Mouse (Mus musculus): ENCODE data around the gene Nfic. TPM values are rescaled to one million over a fixed set of nuclear protein-coding genes. Genes with fewer than 3 reads are reported as not detected.

Gene Nfic
- polyA plus RNA-seq, 1 experiment, result 10.5 TPM

DNA sequence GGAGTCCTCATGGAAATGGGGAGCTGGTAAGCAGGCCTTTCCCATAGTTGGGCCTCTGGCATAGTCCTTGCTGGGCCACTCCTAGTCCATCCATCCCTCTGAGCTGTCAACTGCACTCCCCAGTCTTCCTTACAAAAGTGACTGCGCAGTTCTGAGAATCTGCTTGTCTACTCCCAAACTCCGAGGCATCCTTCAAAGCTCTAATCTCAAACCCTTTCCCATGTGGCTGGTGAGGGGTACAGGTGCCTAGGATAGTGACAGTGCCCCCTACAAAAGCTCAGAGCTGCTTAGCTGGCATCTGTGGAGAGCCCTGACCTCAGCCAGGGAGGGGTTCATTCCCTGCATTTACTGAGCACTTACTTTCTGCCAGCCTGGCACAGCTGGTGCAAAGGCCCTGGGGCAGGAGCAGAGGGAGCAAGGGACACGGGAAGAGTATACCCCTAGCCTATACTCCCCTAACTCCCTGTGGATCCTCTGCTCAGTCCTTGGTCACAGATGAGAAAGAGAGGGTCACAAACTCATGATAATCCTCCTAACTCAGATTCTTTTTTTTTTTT is 32.7 kb downstream of the Nfic start:
- WGBS, result 80% methylated on average over 3 of the region's 3 CpGs
- no peak for DNase-seq (ENCODE audit: low read depth, low spot score)

- DNase-seq (ENCODE audit: low read depth, low spot score), result no peak
- 73% methylated on average over 6 of the region's 6 CpGs for WGBS
Observed at GRCm38 (mm10) chr10:81422191-81422590, 33.2 kb downstream of the Nfic start.

DNA sequence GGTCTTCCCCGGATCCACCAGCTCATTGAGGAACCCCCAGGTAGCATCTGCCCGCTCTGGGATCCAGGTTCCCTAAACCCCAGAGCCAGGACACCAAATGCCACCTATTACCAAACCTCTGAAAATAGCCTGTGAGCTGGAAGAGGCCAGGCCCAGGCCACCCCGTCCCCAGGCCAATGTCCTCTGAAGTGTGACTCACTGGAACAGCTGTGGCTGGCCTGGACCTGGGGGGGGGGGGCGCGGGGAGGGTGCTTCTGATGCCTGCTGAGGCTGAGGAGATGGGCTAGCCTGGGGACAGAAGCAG is 33.7 kb downstream of the Nfic start:
- WGBS, result 74% methylated on average over 5 of the region's 5 CpGs
- DNase-seq (ENCODE audit: low read depth, low spot score), result no peak

DNA sequence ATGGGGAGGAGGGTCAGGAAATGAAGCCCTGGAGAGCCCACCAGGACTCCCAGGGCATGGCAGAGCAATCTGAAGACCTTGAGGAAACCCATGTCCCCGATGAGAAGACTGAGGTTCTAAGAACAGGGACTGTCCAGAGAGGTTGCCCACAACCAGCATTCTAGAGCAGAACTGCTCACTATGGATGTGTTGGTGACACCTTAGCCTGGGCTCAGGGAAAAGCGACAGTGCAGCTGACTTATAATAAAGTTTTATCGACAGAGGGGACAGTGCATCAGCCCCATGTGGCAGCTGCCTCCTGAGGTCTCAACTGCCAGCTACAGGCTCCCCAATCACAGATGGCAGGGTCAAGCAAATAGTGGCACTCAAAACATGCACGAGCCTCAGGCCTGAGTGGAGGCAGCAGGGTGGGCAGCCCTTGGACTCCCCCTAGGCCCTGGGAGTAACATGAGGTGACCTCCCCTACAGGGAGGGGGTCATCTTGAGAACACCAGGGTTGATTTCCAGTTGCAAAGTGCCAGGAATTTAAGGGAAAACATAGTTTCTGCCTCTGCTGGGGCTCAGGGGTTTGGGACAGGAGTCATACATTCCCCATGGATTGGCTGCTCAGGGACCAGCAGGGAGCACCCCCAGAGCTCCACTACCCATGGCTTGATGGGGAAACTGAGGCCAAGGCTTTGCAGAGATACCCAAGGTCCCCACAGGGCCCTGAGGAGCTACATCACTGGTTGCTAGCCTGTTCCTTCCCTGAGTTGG is 34.2 kb downstream of the Nfic start:
- WGBS, result 63% methylated on average over 4 of the region's 4 CpGs

DNA sequence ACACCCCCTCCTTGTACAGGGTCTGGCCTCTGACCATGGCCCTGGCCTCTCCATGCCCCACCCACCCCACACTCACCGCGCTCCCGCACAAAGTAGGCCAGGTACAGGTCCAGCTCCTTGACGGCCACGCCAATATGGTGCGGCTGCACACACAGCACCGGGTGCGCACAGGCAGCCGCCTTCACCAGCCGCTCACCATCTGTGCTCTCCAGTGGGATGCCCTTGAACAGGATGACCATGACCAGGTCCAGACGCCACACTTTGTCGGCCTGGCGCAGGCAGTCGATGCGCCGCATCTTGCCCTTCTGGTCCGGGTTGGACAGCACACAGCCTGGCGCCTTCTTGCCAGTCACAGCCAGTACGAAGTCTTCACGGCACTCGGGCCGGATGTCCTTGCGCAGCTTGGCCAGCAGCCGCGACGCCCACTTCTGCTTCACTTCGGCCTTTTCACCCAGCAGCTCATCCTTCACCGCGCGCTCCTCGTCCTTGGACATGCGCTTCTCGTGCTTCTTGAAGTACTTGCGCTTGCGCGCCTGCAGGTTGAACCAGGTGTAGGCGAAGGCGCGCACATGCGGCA is 35.2 kb downstream of the Nfic start:
- WGBS, result 90% methylated on average over 40 of the region's 40 CpGs
- no peak for DNase-seq (ENCODE audit: low read depth, low spot score)

More for the DNA sequence above, 34.2 kb downstream of the Nfic start:
- no peak for DNase-seq (ENCODE audit: low read depth, low spot score)

DNA sequence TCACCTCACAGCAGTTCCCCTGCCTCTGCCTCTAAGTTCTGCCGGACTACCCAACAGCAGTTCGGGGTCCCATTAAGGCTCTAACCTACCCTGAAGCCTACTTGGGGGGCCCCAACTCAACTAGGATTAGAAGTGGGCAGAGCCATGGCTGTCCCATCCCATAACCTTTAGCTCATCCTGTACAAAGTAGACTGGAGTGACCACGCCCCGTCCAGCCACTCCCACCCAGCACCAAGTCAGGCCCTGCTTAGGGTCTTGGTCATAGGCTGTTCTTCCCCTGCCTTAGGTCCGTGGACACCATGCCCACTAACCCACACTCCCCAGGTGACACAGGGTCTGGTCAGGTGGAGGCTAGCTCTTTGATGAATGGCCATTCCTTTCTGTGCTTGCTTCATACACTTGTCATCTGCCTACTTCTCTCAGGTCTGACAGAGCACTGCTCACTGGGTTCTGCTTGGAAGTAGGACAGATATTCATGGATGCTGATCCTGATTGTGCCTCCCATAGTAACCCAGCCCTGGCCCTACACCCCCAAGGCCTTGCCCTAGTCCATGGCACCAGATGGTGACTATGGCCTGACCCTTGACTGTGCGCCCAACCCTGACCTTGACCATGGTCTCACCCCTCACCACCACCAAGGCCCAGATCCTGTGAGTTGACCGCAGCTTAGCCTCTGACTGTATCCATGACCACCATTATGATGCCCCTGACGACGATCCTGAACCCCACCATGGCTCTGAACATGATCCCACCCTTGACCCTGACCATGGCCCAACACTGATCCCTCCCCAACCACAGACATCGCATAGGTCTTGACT is 36.1 kb downstream of the Nfic start:
- DNase-seq (ENCODE audit: low read depth, low spot score), result no peak
- 83% methylated on average over 10 of the region's 10 CpGs for WGBS

DNA sequence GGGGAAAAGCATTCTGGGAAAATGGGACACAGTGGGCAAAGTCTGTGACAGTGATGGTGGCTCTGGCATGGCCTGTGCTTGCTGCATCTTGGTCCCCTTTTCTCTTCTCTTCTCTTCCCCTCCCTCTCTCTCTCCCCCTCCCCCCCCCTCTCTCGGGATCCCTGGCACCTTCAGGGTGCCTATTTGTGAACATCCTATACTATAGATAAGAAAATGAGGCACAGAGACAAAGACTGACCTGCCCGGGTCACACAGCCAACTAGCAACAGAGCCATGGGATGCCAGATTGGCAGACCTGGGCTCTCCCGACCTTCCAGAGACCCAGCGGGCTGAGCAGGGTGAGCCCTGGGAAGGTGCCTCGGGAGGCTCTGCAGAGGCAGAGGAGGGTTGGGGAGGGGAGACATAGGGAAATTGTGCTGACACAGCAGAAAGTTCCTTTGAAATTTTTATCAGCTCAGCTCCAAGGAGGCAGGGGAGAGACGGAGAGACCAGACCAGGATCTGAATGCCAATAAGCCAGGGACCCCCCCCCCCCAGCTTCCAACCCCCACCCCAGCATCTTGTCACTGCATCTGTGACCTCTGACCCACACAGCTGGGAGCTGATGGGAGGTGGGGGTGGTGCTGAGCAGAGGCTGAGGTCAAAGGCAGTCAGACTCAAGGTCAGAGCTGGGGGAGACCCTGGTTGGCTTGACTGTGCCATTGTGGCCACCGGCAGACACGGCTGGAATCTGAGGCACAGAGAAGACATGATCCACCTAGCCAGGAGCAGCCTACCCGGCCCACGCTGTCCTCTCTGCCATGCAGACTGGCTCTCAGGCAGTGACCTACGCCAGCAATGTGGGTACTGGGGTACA is 37.0 kb downstream of the Nfic start:
- WGBS, result 70% methylated on average over 11 of the region's 11 CpGs
- DNase-seq (ENCODE audit: low read depth, low spot score), result no peak

DNA sequence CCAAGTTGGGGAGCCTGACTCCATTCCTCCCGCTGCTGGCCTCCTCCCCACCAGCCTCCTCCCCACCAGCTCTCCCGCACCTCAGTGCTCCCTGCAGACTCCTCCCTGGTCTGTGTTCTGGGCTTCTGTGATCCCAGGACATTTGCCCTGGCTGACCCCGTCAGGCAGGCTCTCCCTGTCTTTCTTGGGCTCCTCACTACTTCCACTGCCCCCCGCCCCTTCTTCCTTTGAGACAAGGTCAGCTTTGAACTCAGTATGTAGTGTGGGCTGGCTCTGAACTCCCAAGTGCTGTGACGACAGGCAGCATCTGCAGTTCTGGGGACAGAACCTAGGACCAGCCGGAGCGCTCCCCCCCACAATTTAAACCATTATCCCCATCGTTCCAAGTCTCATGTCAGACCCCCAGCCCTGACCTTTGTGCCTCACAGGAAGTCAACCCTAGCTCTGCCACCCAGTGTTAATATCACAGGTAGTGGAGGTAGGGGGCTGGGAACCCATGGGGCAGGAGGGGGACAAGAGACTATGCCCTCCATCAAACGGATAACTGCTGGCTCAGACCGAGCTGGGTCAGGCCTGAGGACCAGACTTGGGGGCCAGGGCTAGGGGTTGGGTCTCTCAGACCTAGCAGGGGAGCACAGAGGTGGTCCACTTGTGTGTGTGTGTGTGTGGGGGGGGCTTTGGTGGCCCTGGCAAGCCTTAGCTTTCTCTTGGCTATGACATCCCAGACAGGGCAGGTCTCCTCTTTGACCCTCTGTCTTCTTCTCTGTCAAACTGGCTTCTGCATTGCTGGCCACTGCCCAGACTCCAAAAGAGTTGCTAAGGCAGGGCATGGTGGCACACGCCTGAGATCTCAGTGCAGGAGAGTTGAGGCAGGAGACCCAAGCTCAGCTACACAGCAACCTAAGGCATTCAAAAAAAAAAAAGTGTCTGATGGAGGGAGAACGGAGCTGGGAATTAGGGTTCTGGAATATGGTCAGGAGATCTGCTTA is 37.9 kb downstream of the Nfic start:
- DNase-seq (ENCODE audit: low read depth, low spot score), result no peak
- 47% methylated on average over 12 of the region's 12 CpGs for WGBS

GRCm38 (mm10) chr10:81416581-81417226 is 38.7 kb downstream of the Nfic start:
- WGBS, result 4% methylated on average over 26 of the region's 26 CpGs
- no peak for DNase-seq (ENCODE audit: low read depth, low spot score)

GRCm38 (mm10) chr10:81415549-81416310 is 39.7 kb downstream of the Nfic start:
- DNase-seq (ENCODE audit: low read depth, low spot score), result no peak
- 46% methylated on average over 17 of the region's 17 CpGs for WGBS

GRCm38 (mm10) chr10:81415146-81415545 is 40.3 kb downstream of the Nfic start:
- 45% methylated on average over 5 of the region's 5 CpGs for WGBS
- DNase-seq (ENCODE audit: low read depth, low spot score), result no peak

- no peak for DNase-seq (ENCODE audit: low read depth, low spot score)
Observed at GRCm38 (mm10) chr10:81414682-81415081, 40.8 kb downstream of the Nfic start.

DNA sequence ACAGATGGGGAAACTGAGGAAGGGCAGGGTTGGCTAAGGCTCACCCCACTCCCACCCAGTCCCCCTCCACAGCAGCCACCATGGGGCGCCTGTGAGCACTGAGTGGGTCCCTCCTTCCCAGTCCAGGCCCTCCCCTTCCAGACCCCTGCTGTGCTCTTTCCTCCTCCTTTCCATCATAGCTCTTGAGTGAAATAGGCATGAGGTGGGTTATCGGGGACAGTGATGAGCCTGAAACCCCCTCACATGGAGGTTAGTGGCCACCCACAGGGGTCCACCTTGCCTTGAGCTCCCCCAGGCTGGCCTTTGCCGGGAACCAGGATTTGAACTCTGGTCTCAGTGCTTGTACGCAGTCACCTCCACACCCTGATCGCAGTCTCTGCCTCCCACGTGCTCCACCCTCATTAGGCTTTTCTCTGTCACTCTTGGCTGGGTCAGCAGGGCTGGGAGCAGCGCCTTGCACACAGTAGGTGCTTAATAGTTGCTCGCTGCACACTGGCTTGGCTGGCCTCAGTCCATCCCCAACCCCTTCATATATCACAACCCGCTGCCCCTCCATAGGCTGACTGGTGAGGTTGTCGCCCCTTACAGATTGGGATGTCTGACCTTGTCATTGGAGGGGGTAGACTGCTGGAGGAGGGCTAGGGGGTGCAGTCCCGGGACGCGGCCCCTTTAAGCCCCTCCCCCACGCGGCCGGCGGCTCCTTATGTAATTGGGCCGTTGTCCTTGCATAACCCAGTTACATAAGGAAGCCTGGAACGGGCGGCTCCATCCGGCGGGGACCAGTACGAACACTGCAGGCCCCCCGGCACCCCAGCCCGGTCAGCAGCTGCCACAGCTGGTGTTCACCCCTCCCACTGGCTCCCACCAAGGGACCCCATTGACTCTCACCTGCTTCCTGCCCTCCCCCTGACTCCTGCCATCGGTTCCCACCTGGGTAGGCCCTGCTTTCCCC is 41.8 kb downstream of the Nfic start:
- WGBS, result 17% methylated on average over 26 of the region's 26 CpGs
- no peak for DNase-seq (ENCODE audit: low read depth, low spot score)

DNA sequence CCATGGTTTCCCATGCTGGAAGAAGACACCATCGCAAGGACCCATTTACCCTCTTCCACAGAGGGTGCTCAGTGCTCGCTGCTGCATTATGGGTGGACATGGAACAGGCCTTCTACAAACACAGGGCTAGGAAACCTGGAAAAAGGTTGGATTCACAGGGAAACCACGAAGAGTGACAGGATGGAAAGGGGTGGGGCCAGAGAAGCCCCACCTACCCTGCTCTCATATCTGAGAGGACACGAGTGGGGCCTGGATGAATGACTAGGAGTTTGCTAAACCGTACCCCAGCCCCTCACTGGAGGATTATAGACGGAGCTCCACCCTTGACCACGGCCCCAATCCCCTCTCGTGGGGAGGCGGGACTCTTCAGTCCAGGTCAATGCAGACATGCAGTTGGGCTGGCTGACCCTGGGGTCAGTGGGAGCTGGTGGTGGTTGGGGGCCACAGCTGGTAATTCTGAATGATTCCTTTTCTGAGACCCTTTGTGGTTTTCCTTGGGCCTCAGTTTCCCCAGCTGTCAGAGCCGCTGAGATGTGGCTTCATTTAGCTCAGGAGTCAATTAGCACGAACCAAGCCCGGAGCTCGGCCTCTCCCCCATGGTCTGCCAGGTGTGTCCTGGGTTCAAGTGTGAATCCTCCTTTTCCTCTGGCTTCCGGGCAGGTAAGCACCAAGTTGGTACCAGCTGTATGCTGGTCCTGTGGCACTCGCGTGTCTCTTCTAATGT is 42.7 kb downstream of the Nfic start:
- 57% methylated on average over 16 of the region's 16 CpGs for WGBS
- no peak for DNase-seq (ENCODE audit: low read depth, low spot score)

DNA sequence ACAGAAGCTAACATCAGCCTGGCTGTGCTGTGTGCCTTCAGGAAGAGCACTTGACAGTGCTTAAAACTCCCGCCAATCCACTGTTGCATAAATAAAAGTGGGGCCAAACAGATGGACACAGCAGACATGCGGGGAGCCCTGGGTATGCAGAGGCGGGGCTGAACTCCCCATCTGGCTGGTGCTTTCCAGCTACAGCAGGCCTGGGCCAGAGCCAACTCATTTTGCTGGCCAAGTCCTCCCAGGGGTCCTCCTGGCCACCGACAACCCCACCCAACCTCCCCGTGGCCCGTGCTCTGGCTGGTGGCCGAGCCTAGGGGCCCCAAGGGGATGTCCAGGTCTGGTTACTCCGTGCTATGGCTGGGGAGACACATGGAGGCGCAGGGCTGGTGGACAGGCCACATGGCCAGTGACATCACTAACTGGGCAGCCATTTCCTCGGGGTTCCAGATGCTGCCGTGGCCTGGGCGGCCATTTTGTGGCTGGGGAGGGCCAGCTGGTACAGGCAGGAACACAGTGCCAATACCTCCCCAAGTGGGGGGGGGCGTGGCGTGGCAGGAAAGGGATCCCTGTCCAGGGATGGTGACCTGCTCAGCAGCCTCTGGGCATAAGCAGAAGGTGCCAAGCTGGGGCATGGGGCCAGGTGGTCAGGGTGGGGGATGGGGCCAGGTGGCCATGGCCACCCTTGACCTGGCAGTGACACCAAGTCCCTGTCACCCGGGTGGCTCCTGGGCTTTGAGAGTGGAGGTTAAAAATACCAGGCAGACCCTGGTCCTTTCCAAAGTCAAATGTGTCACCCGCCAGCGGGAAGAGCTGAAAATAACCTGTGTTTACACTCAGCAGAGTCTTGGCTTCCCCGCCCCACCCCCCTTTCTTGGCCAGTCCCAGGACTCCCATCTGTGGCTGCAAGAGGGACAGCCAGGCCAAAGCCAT is 43.7 kb downstream of the Nfic start:
- WGBS, result 13% methylated on average over 18 of the region's 18 CpGs
- DNase-seq (ENCODE audit: low read depth, low spot score), result no peak
